Mouse (Mus musculus): ENCODE measurements around the gene Dcp1a.

DNA sequence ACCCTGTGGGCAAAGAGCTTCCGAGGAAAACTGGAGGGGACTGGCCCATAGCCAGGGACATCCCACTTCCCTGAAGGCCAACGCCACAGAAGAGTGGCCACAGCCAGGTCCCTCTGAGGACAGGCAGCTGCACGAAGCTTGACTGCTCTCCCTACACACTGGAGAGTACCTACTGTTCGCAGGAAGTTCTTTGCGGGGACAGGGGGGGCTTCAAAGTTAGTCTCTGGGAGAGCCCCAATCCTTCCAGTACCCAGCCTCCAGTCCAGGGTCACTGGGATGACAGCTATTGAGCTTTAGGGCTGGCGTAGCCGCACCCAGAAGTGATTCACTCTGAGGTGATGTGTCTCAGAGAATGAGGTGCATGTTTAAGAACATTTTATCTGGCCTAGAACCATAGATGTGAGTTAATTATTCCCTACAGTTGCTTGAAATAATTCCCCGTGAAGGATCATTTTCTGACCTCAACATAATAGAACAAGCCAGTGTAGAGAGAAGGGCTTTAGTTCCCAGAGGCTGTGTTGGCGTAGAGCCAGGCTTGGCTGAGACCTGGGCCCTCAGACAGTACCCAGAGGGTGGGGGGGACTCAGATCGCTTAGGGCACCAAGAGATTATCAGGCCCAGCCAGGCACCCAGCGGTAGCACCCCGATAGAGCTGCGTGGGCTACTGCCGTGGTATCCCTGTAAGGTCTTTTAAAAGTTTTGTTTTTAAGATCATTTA, 82.3 kb downstream of the Dcp1a start:
- TF ChIP-seq CTCF (IDR thresholded peaks at IDR 0.05; ENCODE audit: insufficient read depth, low read depth, low read length), result no peak
- TF ChIP-seq POLR2A (IDR thresholded peaks at IDR 0.05; ENCODE audit: insufficient read depth, low read depth, low read length), result no peak

Measured in olfactory bulb, adult 2 months (tissue).